Mouse (Mus musculus) lung, adult 2 months (tissue): Measurements from ENCODE around the gene Ctxn1. TPM values are rescaled to one million over a fixed set of nuclear protein-coding genes. Genes with fewer than 3 reads are reported as not detected.

Source experiments
- DNase-seq: peaks from one replicate; pipeline ENCODE4 v3.0.0; 2022
- H3K4me1 ChIP-seq: fragments of 200-500 bp; 2 replicates; pipeline ENCODE4 v1.6.1; 2011; ENCODE audit warnings: low read length; ENCODE audit not compliant: control insufficient read depth, insufficient read depth
- H3K4me3 ChIP-seq: fragments of 200-500 bp; replicated peaks from 2 replicates; pipeline ENCODE3; 2011; ENCODE audit warnings: low read depth, mild to moderate bottlenecking, control low read depth, low read length; ENCODE audit errors: extremely low read depth
- CTCF ChIP-seq: fragments of 200-500 bp; IDR thresholded peaks from 2 replicates; pipeline ENCODE4 v1.5.1; 2011; ENCODE audit warnings: mild to moderate bottlenecking, low read length, control low read depth; ENCODE audit not compliant: insufficient read depth
- POLR2A ChIP-seq: fragments of 200-500 bp; IDR thresholded peaks from 2 replicates; pipeline ENCODE4 v1.6.1; 2011; ENCODE audit warnings: low read depth, mild to moderate bottlenecking, control low read depth, low read length, borderline replicate concordance; ENCODE audit errors: extremely low read depth
- WGBS: fragments of 180-500 bp; shearing (Covaris S2); methylation state at CpG from one replicate; pipeline ENCODE4 v1.1.7; 2018; 5-methylcytosine and 5-hydroxymethylcytosine counted together
- polyA plus RNA-seq: library from polyadenylated mRNA; depleted of rRNA; stranded (reverse); fragments of >200 nt; gene quantifications from 2 replicates; pipeline ENCODE4 v1.2.3, GENCODE M21; 2012

Ctxn1 gene
- polyA plus RNA-seq, 1 experiment, result 41.4 TPM

DNA sequence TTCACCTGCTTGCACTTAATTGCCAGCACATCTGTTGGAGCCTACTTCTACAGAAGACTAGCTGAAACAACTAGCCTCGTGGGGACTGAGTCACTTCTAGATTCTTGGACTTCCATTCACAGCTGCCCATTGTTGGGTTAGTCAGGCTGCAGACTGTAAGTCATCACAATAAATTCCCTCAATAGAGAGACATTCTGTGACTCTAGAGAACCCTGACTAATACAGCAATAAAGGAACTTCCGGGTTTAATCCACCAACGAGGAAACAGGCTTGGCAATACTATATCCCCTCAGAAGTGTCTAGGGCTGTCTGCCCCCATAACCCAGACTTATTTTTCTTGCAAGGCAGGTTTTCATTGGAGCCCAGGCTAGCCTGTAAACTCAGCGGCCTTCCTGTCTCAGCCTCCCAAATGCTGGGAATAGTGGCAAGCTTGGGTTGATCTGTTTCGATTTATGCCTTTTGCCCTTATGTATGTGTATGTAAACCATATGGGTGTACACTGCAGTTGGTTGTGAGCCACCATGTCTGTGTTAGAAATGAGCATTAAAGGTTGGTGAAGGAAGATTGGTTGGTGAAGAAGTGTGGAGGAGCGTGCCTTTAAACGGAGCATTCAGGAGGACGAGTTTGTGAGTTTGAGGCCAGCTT is 6.8 kb downstream of the Ctxn1 start:
- WGBS, result 35% methylated on average over 8 of the region's 8 CpGs
- peaks cover 7% of the 10 kb centered on the region for H3K4me1 ChIP-seq
- no peak for DNase-seq
- H3K4me3 ChIP-seq, result peak overlapping the region; percentile 11
- no peak for TF ChIP-seq CTCF

DNA sequence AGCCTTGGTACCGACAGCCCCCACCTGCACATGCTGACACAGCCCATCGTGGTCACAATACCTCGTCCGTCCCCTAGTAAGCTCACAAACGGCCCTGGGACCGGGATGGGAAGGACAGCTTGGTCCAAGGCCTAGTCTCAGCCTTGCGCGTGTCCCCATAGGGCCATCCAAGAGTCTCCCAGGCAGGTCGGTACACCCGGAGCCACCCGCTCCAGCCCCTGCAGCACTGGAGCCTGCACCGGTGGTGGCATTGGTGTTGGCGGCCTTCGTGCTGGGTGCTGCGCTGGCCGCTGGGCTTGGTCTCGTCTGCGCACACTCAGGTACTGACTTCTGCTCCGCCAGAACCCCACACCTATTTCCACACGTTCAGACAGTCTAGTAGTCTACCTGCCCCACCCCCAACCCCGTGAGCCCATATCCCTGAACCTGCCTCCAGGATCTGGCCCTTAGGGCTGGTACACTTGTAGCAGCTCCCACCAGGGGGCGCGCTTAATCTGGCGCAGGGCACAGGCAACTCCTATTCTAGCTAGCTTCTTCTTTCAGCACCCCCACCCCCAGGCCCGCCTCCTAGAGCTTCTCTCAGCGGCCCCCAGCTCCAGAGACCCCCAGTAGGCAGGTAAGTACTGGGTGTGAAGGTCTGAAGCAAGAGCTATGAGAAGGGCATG is 8.6 kb downstream of the Ctxn1 start:
- peak; percentile 81 for DNase-seq
- peak; percentile 78 for TF ChIP-seq CTCF
- no peak for TF ChIP-seq POLR2A
- 46% methylated on average over 26 of the region's 26 CpGs for WGBS
- Histone ChIP-seq H3K4me1 (peaks cover 7% of the 10 kb centered on the region), H3K4me3 (no peak overlapping the region)

DNA sequence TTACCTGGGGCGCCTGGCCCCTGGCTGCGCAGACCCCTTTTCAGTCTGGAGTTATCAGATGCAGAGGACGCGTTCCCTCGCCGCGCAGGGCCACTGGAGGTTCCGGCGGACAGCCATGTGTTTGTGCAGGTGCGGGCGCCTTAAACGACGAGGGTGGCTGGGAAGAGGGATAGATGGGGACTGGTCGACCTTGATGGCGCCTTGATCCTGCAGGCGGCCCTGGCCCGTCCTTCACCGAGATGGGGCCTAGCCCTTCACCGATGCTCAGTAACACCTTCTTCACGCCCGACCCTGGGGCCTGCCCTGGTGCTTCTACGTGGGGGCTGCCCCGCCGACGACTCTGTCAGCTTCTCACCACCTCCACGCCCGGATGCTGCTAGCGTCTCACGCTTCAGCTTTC is 9.9 kb downstream of the Ctxn1 start:
- no peak overlapping the region for H3K4me3 ChIP-seq
- no peak for DNase-seq
- 31% methylated on average over 29 of the region's 29 CpGs for WGBS

DNA sequence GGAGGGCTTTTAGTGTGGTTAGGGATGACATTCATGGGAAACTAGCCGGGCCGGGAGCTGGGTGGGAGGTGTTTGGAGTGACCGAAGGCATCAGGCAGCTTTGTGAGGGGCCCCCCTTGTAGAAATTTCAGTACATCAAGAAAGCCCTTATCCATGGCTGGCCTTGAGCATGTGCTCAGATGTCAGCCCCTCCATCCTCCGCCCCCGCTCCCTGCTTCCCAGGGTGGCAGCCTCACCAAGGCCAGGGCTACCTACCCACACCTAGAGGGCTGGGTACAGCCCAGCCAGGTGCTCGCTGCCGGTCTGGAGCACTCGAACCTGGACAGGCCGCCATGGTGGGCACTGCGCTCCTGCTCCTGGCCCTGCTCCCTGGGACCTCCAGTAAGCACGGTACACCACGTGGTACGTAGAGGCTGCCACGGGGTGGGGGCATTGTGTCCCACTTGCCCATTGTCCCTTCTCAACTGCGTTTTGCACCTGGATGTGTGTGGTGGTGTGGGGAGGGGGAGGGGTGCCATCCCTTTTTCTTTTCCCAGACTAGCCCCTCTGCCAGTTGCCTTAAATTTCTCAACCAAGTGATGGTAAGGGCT is 11.0 kb downstream of the Ctxn1 start, which contains the start of gene Tgfbr3l:
Tgfbr3l (plus strand) TSS at position 264 of the 590 bp plus-strand sequence.
- Histone ChIP-seq H3K4me3 (no peak within 1 kb of the TSS), H3K4me1 (peaks cover 2% of the 10 kb centered on the region; the same call in 1 of the 2 replicates)
- no peak for DNase-seq
- TF ChIP-seq POLR2A (no peak), CTCF (no peak)
- 80% methylated on average over 15 of the region's 15 CpGs for WGBS

More for the DNA sequence above, 9.9 kb downstream of the Ctxn1 start:
- peaks cover 7% of the 10 kb centered on the region for H3K4me1 ChIP-seq
- TF ChIP-seq POLR2A (no peak), CTCF (no peak)

DNA sequence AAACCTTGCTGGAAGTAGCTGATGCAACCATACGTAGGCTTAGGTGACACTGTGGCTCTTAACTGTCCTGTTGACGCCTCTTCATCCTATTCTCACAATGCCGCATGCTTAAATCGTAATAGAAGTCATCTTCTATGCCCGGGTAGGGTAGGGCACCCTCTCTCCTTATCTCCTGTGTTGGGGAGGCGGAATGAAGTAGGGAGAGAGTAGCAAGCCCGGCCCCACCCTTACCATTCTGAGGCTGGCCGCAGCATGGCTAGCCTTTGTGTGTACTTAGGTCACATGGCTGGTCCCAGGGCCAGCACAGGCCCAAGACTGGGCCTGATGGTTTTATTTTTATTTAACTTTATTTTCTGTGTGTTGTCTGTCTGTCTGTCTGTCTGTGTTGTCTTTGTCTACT is 11.8 kb downstream of the Ctxn1 start:
- DNase-seq, result no peak
- TF ChIP-seq CTCF (no peak), POLR2A (no peak)
- no peaks in the 10 kb centered on the region for H3K4me1 ChIP-seq
- H3K4me3 ChIP-seq, result no peak overlapping the region
- WGBS, result 82% methylated on average over 8 of the region's 8 CpGs

DNA sequence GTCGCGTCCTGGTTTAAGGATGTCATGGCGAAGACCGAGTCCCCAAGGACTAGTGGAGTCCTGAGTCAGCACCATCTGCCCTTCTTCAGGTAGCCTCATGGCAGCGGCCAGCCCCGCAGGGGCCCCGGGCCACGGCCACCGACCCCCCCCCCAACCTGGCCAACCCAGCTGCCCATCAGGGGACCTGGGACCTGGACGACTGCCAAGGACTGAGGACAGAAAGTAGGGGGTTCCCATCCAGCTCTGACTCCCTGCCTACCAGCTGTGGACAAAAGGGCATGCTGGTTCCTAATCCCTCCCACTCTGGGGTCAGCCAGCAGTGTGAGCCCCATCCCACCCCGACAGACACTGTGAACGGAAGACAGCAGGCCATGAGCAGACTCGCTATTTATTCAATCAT is 13.3 kb downstream of the Ctxn1 start:
- TF ChIP-seq CTCF (no peak), POLR2A (no peak)
- H3K4me3 ChIP-seq, result no peak overlapping the region
- 86% methylated on average over 13 of the region's 13 CpGs for WGBS
- no peak for DNase-seq
- H3K4me1 ChIP-seq, result no peaks in the 10 kb centered on the region

DNA sequence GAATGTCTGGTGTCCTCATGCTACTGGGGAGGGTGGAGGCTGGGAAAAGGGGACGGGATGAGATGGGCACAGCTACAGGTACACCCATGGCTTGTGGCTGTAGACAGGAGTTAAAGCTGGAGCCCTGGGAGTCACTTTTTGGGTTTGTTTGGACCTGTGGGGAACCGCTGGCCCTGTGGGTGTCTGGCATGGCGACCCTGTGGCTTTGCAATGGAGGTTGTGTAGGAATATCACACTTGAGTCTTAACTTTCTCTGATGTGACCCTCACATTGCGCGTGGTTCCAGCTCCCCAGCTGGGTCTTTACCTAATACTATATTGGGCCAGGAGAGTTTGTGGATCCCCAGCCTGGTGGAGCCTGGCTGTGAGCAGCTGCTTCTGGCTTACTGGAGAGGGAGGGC is 14.0 kb downstream of the Ctxn1 start:
- Histone ChIP-seq H3K4me3 (no peak overlapping the region), H3K4me1 (no peaks in the 10 kb centered on the region)
- 96% methylated on average over 5 of the region's 5 CpGs for WGBS
- DNase-seq, result no peak
- TF ChIP-seq CTCF, result no peak
- TF ChIP-seq POLR2A, result no peak

DNA sequence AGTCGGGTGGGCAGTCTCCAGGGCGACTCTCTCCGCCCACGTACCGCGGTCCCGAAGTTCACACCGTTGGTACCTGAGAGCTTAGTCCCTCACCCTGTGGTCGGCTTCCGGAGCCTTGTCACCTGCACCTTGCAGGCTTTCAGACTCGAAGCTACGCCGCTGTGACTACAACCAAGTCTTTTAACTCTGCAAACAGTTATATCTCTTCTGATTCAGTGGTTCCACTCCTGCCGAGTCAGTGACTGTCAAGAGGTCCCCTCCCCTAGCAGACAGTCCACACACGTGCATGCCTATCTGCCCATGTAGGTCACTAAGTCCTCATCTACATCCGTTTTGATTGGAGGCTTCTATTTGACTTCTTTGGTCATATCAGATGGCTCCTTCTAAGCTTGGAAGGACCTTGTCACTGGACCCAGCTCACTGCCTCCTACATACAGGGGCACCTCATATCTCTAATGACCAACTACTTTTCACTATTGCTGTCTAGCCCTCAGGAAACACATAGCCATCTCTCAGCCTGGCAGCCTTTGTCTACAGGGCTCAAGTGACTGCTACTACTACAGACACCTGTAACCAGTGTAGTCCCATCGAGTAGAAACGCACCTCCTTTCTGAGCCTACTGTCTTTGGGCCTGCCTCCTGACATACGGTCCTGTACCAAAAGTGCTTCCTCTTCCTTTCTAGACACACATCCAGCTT is 19.7 kb downstream of the Ctxn1 start:
- WGBS, result 7% methylated on average over 19 of the region's 19 CpGs
- no peak for TF ChIP-seq POLR2A
- no peak for TF ChIP-seq CTCF
- H3K4me3 ChIP-seq, result peak overlapping the region; percentile 95
- peaks cover 5% of the 10 kb centered on the region; the same call in 1 of the 2 replicates for H3K4me1 ChIP-seq
- DNase-seq, result no peak

DNA sequence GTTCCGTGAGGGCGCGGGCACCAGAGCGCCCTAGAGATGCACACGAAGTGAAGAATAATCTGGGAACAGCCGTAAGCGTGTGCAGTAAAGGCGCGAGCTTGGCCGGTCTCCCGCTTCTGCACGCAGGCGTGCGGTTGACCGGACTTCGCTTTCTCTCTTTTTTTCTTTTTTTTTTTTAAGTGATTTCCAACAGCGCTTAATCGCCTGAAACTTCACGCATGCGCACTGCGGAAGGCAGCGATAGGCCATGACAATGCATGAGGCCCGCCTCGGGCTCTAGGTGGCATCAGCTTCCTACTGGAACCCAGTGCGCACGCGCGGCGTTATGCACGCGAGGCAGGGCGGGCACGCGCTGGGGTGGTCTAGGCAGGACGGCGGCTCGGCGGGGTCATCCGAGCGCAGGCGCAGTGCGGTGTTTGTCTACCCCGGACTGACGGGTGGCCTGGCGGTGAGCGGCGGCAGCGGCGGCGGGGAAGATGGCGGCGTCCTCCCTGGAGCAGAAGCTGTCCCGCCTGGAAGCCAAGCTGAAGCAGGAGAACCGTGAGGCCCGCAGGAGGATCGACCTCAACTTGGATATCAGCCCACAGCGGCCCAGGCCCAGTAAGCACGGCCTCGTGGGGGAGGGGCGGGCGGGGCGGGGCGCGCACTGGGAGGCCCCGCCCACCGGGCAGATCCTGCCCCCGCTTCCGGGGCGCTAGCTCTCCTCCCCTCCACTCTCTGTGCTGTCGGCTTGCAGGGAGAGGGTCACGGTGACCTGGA is 20.5 kb downstream of the Ctxn1 start, which contains the start of the genes Map2k7 and Gm49320:
Map2k7 (plus strand) TSS at position 307 of the 759 bp plus-strand sequence.
Gm49320 (plus strand) TSS at position 432 of the 759 bp plus-strand sequence.
- under 1% methylated on average over 71 of the region's 71 CpGs for WGBS
- DNase-seq, result peak; percentile 99
- H3K4me1 ChIP-seq, result peaks cover 5% of the 10 kb centered on the region; the same call in 1 of the 2 replicates
- H3K4me3 ChIP-seq, result peak within 1 kb of the TSS; percentile 95
- TF ChIP-seq CTCF (peak; percentile 36), POLR2A (peak; percentile 67; the same call in 1 of the 2 replicates)
